Mouse (Mus musculus): ENCODE measurements around the gene Rptor. TPM values are rescaled to one million over a fixed set of nuclear protein-coding genes. Genes with fewer than 3 reads are reported as not detected.

Gene Rptor
- polyA plus RNA-seq, 1 experiment from 2014 or later: 19.2 TPM

DNA sequence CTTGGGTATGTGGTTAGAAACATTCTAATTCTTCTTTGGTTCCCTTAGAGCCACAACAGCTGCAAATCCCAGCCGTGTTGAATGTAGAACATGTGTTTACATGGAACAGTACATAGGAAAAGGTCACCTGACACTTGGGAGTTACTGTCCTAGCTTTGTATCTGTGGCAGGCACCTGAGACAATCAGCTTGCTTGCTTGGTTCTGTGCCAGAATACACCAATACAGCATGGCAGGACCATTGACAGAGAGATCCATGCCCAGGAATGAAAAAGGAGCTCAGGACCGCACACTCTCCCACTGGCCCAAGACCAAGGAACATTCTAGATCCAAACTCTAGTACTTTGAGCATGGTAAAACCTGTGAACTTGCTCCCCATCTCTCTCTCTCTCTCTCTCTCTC, 132.4 kb downstream of the Rptor start:
- Histone ChIP-seq H3K36me3 (ENCODE audit: control insufficient read depth, insufficient read depth, low read length) (no peaks in the 10 kb centered on the region), H3K4me1 (replicated peaks; ENCODE audit: control insufficient read depth, insufficient read depth, low read length) (peaks cover 3% of the 10 kb centered on the region; the same call in 1 of the 2 replicates), H3K9ac (ENCODE audit: low read length) (no peak overlapping the region), H3K9me3 (ENCODE audit: control insufficient read depth, low read length) (no peaks in the 10 kb centered on the region), H3K4me3 (ENCODE audit: low read depth, low read length) (no peak overlapping the region), H3K4me2 (ENCODE audit: low read depth, low read length, severe bottlenecking) (no peak overlapping the region), H3K27ac (ENCODE audit: low read depth, low read length) (no peak overlapping the region), H3K27me3 (ENCODE audit: control insufficient read depth, insufficient read depth, low read length) (no peaks in the 10 kb centered on the region)
- DNase-seq (ENCODE audit: low spot score) (no peak), ATAC-seq (replicated peaks; ENCODE audit: low FRiP score) (no peak)
- 97% methylated on average over 2 of the region's 2 CpGs for WGBS

DNA sequence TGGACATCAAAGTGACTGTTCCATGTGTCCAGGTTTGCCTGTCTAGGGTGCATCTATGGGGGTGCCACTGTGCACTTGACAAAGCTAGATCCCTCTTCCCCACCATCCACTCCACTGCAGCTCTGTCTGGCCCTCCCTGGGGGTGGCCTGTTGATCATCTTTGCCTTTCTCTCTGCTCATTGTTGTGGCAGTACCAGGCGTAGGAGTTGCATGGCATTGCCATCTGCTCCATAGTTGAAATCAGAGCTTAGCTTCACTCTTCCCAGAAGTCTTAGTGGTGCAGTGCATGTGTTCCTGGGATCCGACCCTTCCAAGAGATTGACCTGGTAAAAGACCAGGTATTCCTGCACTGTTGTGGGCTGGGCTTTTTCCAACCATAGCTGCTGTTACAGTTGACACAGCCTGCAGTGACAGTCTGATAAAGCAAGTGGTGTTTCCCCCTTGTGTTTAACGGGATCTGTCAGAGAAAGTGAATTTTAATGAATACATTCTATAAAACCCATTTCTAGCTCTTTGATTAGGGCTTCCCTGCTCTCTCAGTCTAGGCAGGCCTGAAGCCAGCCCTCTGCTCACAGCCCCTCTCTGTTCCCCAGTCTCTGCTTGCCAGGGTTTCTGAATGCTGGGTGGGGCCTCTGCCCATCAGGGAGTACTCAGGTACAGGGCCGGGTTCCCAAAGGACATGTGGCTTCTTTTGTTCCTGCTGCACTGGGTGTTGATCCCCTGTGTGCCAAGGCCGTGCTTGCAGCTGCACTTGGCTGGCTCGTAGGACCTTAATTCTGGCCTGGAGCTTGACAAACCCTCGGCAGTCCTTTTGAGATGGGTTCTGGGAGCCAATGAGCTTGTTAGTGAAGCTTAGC, 136.5 kb downstream of the Rptor start:
- Histone ChIP-seq H3K4me2 (ENCODE audit: low read depth, low read length, severe bottlenecking) (no peak overlapping the region), H3K27me3 (ENCODE audit: control insufficient read depth, insufficient read depth, low read length) (no peaks in the 10 kb centered on the region), H3K9ac (ENCODE audit: low read length) (peak overlapping the region; percentile 16; the same call in 1 of the 2 replicates), H3K9me3 (ENCODE audit: control insufficient read depth, low read length) (no peaks in the 10 kb centered on the region), H3K36me3 (ENCODE audit: control insufficient read depth, insufficient read depth, low read length) (no peaks in the 10 kb centered on the region), H3K4me3 (ENCODE audit: low read depth, low read length) (no peak overlapping the region), H3K4me1 (replicated peaks; ENCODE audit: control insufficient read depth, insufficient read depth, low read length) (peaks cover 3% of the 10 kb centered on the region; the same call in 1 of the 2 replicates), H3K27ac (ENCODE audit: low read depth, low read length) (no peak overlapping the region)
- 60% methylated on average over 7 of the region's 7 CpGs for WGBS
- DNase-seq (ENCODE audit: low spot score): no peak
- ATAC-seq (replicated peaks; ENCODE audit: low FRiP score): no peak

DNA sequence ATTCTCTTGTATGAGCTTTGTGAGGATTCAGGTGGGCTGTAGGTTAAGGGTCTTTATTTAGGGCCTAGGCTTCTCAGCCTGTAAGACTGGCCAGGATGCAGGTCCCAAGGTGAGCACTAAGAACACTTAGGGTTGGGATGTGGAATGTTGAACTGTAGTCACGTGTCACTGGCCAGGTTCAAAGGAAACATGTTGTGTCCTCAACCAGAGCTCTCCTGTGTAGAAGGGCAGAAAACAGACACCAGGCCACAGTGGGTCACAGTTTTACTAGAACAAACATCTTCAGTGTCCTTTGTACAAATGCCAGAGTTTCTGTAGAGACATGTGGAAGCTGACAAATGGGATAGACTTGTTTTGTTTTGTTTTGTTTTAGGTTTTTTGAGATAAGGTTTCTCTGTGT, 138.7 kb downstream of the Rptor start:
- Histone ChIP-seq H3K4me2 (ENCODE audit: low read depth, low read length, severe bottlenecking) (no peak overlapping the region), H3K4me3 (ENCODE audit: low read depth, low read length) (no peak overlapping the region), H3K4me1 (replicated peaks; ENCODE audit: control insufficient read depth, insufficient read depth, low read length) (peaks cover 5% of the 10 kb centered on the region; the same call in 1 of the 2 replicates), H3K9ac (ENCODE audit: low read length) (no peak overlapping the region), H3K36me3 (ENCODE audit: control insufficient read depth, insufficient read depth, low read length) (no peaks in the 10 kb centered on the region), H3K27me3 (ENCODE audit: control insufficient read depth, insufficient read depth, low read length) (no peaks in the 10 kb centered on the region), H3K27ac (ENCODE audit: low read depth, low read length) (no peak overlapping the region), H3K9me3 (ENCODE audit: control insufficient read depth, low read length) (no peaks in the 10 kb centered on the region)
- DNase-seq (ENCODE audit: low spot score) (no peak), ATAC-seq (replicated peaks; ENCODE audit: low FRiP score) (no peak)
- 93% methylated on average over 1 of the region's 1 CpGs for WGBS

DNA sequence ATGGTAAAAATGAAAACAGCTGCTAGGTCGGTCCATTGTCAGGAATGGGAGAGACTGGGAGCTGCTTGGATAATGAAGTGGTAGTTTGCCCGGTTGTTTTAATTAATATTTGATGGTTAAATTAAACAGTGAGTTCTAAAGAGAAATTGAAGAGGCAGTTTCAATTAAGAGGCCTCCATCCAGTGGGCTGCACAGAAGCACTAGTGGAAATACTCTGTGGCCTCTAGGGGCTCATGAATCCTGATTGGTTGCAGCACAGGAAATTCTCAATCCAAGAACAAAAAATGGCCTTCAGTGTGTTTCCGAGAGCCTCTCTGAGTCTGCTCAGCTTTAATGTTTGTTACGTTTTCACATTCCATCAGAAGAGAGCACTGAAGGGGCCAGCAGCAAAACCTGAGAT, 141.7 kb downstream of the Rptor start:
- WGBS: 81% methylated on average over 4 of the region's 4 CpGs
- Histone ChIP-seq H3K4me2 (ENCODE audit: low read depth, low read length, severe bottlenecking) (no peak overlapping the region), H3K36me3 (ENCODE audit: control insufficient read depth, insufficient read depth, low read length) (no peaks in the 10 kb centered on the region), H3K9me3 (ENCODE audit: control insufficient read depth, low read length) (no peaks in the 10 kb centered on the region), H3K27me3 (ENCODE audit: control insufficient read depth, insufficient read depth, low read length) (no peaks in the 10 kb centered on the region), H3K27ac (ENCODE audit: low read depth, low read length) (no peak overlapping the region), H3K4me1 (replicated peaks; ENCODE audit: control insufficient read depth, insufficient read depth, low read length) (peaks cover 2% of the 10 kb centered on the region; the same call in 1 of the 2 replicates), H3K9ac (ENCODE audit: low read length) (no peak overlapping the region), H3K4me3 (ENCODE audit: low read depth, low read length) (no peak overlapping the region)
- no peak for DNase-seq (ENCODE audit: low spot score)
- ATAC-seq (replicated peaks; ENCODE audit: low FRiP score): no peak

DNA sequence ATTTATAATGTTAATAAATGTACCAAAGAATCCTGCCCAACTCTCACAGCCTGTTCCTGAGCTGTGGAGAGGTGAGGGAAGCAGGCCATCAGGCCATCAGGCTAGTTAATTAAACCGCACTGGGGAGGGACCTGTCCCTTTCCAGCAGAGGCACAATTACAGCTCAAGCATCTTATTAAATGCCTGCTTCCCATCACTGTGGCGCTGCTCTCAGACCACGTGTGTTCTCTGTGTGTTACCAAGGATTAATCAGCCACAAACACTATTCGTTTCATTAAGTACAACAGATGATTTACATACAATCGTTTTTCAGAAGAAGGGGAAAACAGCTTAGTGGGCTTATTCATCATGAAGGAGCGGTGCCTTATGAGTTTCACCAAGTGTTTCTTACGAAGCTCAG, 142.6 kb downstream of the Rptor start:
- no peak for DNase-seq (ENCODE audit: low spot score)
- Histone ChIP-seq H3K4me1 (replicated peaks; ENCODE audit: control insufficient read depth, insufficient read depth, low read length) (0 out of 2 replicates have a peak, but pooled peaks cover 2% of the 10 kb centered on the region), H3K27me3 (ENCODE audit: control insufficient read depth, insufficient read depth, low read length) (no peaks in the 10 kb centered on the region), H3K4me3 (ENCODE audit: low read depth, low read length) (no peak overlapping the region), H3K4me2 (ENCODE audit: low read depth, low read length, severe bottlenecking) (no peak overlapping the region), H3K36me3 (ENCODE audit: control insufficient read depth, insufficient read depth, low read length) (no peaks in the 10 kb centered on the region), H3K9me3 (ENCODE audit: control insufficient read depth, low read length) (no peaks in the 10 kb centered on the region), H3K27ac (ENCODE audit: low read depth, low read length) (no peak overlapping the region), H3K9ac (ENCODE audit: low read length) (no peak overlapping the region)
- ATAC-seq (replicated peaks; ENCODE audit: low FRiP score): no peak
- WGBS: 75% methylated on average over 7 of the region's 7 CpGs

DNA sequence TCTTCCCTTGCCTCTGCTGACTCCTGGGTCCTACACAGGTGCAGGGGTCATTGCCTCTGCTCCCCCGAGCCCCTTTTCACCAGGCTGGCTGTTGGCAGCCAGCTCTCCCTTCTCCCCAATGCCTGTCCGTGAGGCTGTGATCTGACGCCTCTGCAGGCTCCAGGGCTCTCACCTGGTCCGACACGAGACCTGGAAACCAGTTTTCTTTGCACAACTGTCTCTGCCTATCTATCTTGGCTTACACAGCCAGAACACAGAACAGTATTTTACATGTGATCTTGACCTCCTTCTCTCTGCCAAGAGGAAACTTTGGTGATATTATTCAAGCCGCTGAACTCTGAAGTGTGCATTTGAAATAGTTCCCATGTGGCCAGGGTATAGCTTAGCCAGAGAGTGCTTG, 151.8 kb downstream of the Rptor start:
- 89% methylated on average over 6 of the region's 6 CpGs for WGBS
- no peaks in the 10 kb centered on the region for H3K27me3 ChIP-seq (ENCODE audit: control insufficient read depth, insufficient read depth, low read length)
- no peaks in the 10 kb centered on the region for H3K9me3 ChIP-seq (ENCODE audit: control insufficient read depth, low read length)
- no peak overlapping the region for H3K27ac ChIP-seq (ENCODE audit: low read depth, low read length)
- H3K4me2 ChIP-seq (ENCODE audit: low read depth, low read length, severe bottlenecking): no peak overlapping the region
- DNase-seq (ENCODE audit: low spot score) (no peak), ATAC-seq (replicated peaks; ENCODE audit: low FRiP score) (no peak)
- H3K36me3 ChIP-seq (ENCODE audit: control insufficient read depth, insufficient read depth, low read length): no peaks in the 10 kb centered on the region
- no peak overlapping the region for H3K4me3 ChIP-seq (ENCODE audit: low read depth, low read length)
- H3K9ac ChIP-seq (ENCODE audit: low read length): no peak overlapping the region
- H3K4me1 ChIP-seq (replicated peaks; ENCODE audit: control insufficient read depth, insufficient read depth, low read length): no peaks in the 10 kb centered on the region

DNA sequence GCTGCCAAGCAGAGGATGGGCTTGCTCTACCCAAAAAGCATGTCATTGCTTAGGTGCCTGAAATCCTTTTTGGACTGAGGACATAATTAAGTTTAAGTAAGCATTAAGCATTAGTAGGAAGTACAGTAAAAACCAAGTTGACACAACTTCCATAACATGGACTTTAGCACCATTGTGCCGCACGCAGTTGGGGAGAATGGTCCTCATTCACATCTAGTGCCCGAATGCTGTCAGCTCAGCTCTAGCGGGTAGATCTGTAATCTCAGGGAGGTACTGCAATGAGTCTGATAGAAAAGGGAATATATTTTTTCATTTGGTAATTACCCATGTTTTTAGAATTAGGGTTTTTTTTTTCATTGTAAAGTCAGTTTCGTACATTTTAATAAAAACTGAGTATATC, 155.5 kb downstream of the Rptor start:
- WGBS: 96% methylated on average over 5 of the region's 5 CpGs
- Histone ChIP-seq H3K4me3 (ENCODE audit: low read depth, low read length) (no peak overlapping the region), H3K9me3 (ENCODE audit: control insufficient read depth, low read length) (no peaks in the 10 kb centered on the region), H3K27ac (ENCODE audit: low read depth, low read length) (no peak overlapping the region), H3K9ac (ENCODE audit: low read length) (no peak overlapping the region), H3K27me3 (ENCODE audit: control insufficient read depth, insufficient read depth, low read length) (no peaks in the 10 kb centered on the region), H3K4me1 (replicated peaks; ENCODE audit: control insufficient read depth, insufficient read depth, low read length) (no peaks in the 10 kb centered on the region), H3K36me3 (ENCODE audit: control insufficient read depth, insufficient read depth, low read length) (no peaks in the 10 kb centered on the region), H3K4me2 (ENCODE audit: low read depth, low read length, severe bottlenecking) (no peak overlapping the region)
- DNase-seq (ENCODE audit: low spot score) (no peak), ATAC-seq (replicated peaks; ENCODE audit: low FRiP score) (no peak)

DNA sequence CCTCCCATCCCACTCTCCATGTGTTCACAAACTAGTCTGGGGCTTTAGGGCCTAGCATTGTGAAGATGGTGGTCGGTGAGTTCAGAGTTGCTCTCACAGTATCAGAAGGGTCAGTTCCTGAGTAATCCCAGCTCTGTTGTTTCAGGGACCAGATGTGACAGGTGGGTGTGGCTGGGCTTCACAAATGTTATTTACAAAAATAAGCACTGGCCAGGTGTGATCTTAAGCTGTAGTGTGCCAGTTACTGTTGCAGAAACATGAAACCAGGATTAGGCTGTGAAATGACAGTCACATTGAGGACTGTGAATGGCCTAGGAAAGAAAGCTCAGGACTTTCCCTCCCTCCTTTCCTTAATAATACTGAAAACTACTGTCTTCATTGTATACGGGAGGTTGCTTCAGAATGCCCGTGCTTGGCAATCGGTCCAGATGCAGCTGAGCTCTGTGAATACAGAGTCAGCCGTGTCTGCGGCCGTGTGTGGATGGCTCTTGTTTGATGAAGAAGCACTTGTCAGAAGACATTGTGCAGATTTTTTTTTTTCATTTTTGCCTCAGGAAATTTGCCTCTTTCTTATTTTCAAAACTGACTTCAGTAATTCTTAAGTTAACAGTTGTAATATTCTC, 156.1 kb downstream of the Rptor start:
- DNase-seq (ENCODE audit: low spot score): no peak
- Histone ChIP-seq H3K4me1 (replicated peaks; ENCODE audit: control insufficient read depth, insufficient read depth, low read length) (no peaks in the 10 kb centered on the region), H3K9me3 (ENCODE audit: control insufficient read depth, low read length) (no peaks in the 10 kb centered on the region), H3K4me2 (ENCODE audit: low read depth, low read length, severe bottlenecking) (no peak overlapping the region), H3K27me3 (ENCODE audit: control insufficient read depth, insufficient read depth, low read length) (no peaks in the 10 kb centered on the region), H3K27ac (ENCODE audit: low read depth, low read length) (no peak overlapping the region), H3K4me3 (ENCODE audit: low read depth, low read length) (no peak overlapping the region), H3K36me3 (ENCODE audit: control insufficient read depth, insufficient read depth, low read length) (no peaks in the 10 kb centered on the region), H3K9ac (ENCODE audit: low read length) (no peak overlapping the region)
- no peak for ATAC-seq (replicated peaks; ENCODE audit: low FRiP score)
- 83% methylated on average over 7 of the region's 7 CpGs for WGBS

Measured in forebrain, embryonic 11.5 days (tissue).